ENCODE assay signal across 16 mouse cellular contexts in genomic region chr19:4570237-4570613, GRCm38 (mm10). TPM values are rescaled to one million over a fixed set of nuclear protein-coding genes. Genes with fewer than 3 reads are reported as not detected.
DNase-seq lines count a peak whose midpoint lies in the region; ATAC-seq and TF ChIP-seq lines count a peak whose summit lies in the region.
"Had no signal": no experiment of that assay in that cellular context is flagged by ENCODE, and none has a peak within 500 bp of the region (broad histone marks: within the 10 kb centered on the region; RNA-seq: fewer than 3 reads in every experiment).

No protein-coding gene starts in this region.

- no peaks in the 10 kb centered on the region for H3K9me3 ChIP-seq in kidney, embryonic 14.5 days (ENCODE audit: control insufficient read depth, low read length)
- H3K9me3 ChIP-seq in kidney, postnatal 0 days (replicated peaks; ENCODE audit: low read length) = no peaks in the 10 kb centered on the region
- H3K9me3 ChIP-seq in liver, embryonic 15.5 days (replicated peaks) = no peaks in the 10 kb centered on the region
- H3K9me3 ChIP-seq: stomach, embryonic 15.5 days had no signal

- TF ChIP-seq CTCF in kidney, adult 2 months (conservative IDR thresholded peaks at IDR 0.05; ENCODE audit: insufficient read depth, insufficient read length, low read depth, low read length) = no peak
- no peak for TF ChIP-seq CTCF in kidney, postnatal 0 days (IDR thresholded peaks at IDR 0.05; ENCODE audit: low read depth)

- no peaks in the 10 kb centered on the region for H3K27me3 ChIP-seq in kidney, embryonic 14.5 days (ENCODE audit: control insufficient read depth, insufficient read depth, low read length)
- H3K27me3 ChIP-seq in kidney, adult 2 months (replicated peaks; ENCODE audit: control insufficient read depth, insufficient read depth, low read length) = no peaks in the 10 kb centered on the region
- no peaks in the 10 kb centered on the region for H3K27me3 ChIP-seq in kidney, postnatal 0 days (ENCODE audit: insufficient read depth, low read length)
- H3K27me3 ChIP-seq in liver, embryonic 15.5 days = no peaks in the 10 kb centered on the region
- H3K27me3 ChIP-seq: stomach, embryonic 15.5 days had no signal

- no peak overlapping the region for H3K4me2 ChIP-seq in kidney, embryonic 14.5 days (replicated peaks; ENCODE audit: low read depth, low read length)
- no peak overlapping the region for H3K4me2 ChIP-seq in kidney, postnatal 0 days (ENCODE audit: low read length)
- no peak overlapping the region for H3K4me2 ChIP-seq in liver, embryonic 15.5 days
- H3K4me2 ChIP-seq: stomach, embryonic 15.5 days had no signal

- whole genome bisulfite sequencing in kidney, embryonic 14.5 days = 78% methylated on average over 11 of the region's 11 CpGs
- 55% methylated on average over 11 of the region's 11 CpGs for WGBS in kidney, adult 2 months
- WGBS in kidney, postnatal 0 days = 63% methylated on average over 11 of the region's 11 CpGs
- 81% methylated on average over 11 of the region's 11 CpGs for WGBS in liver, embryonic 15.5 days (ENCODE audit: insufficient replicate concordance)

- DNase-seq in kidney, adult 18-20 months = peak; percentile 69
- peak; percentile 86 for DNase-seq in kidney, adult 2 months
- no peak for DNase-seq in kidney, postnatal 0 days (ENCODE audit: low spot score)
- DNase-seq in thymus, adult 18-20 months = no peak
- DNase-seq in embryo, embryonic 10 days (ENCODE audit: low spot score) = no peak
- DNase-seq: adrenal gland, adult 8-10 months; B cell, adult 2 months; cerebellum, adult 11 months; cerebellum, postnatal 25 days; heart, adult 18-20 months; right cerebral cortex, adult 18-20 months; thymus, postnatal 14 days had no signal

- H3K27ac ChIP-seq in kidney, embryonic 14.5 days (ENCODE audit: low read depth, low read length) = no peak overlapping the region
- H3K27ac ChIP-seq in kidney, adult 2 months (ENCODE audit: insufficient read depth, low read depth, low read length) = peak overlapping the region; percentile 92
- peak overlapping the region; percentile 60; the same call in 1 of the 2 replicates for H3K27ac ChIP-seq in kidney, postnatal 0 days
- H3K27ac ChIP-seq in liver, embryonic 15.5 days (replicated peaks) = peak overlapping the region; percentile 97

- H3K9ac ChIP-seq in kidney, embryonic 14.5 days (ENCODE audit: low read depth, low read length) = no peak overlapping the region
- no peak overlapping the region for H3K9ac ChIP-seq in kidney, postnatal 0 days (ENCODE audit: low read depth, low read length)
- no peak overlapping the region for H3K9ac ChIP-seq in liver, embryonic 15.5 days
- H3K9ac ChIP-seq: stomach, embryonic 15.5 days had no signal

- TF ChIP-seq POLR2A in kidney, adult 2 months (IDR thresholded peaks at IDR 0.05; ENCODE audit: low read depth, low read length) = no peak

- no peaks in the 10 kb centered on the region for H3K4me1 ChIP-seq in kidney, embryonic 14.5 days (ENCODE audit: control insufficient read depth, insufficient read depth, low read length)
- peaks cover 30% of the 10 kb centered on the region for H3K4me1 ChIP-seq in kidney, adult 2 months (ENCODE audit: control insufficient read depth, insufficient read depth, low read length)
- H3K4me1 ChIP-seq in kidney, postnatal 0 days (replicated peaks; ENCODE audit: insufficient read depth, low read length) = no peaks in the 10 kb centered on the region
- H3K4me1 ChIP-seq in liver, embryonic 15.5 days (replicated peaks) = peaks cover 78% of the 10 kb centered on the region
- H3K4me1 ChIP-seq: stomach, embryonic 15.5 days had no signal

- no peaks in the 10 kb centered on the region for H3K36me3 ChIP-seq in kidney, embryonic 14.5 days (ENCODE audit: control insufficient read depth, insufficient read depth, low read length)
- no peaks in the 10 kb centered on the region for H3K36me3 ChIP-seq in kidney, adult 2 months (ENCODE audit: control insufficient read depth, insufficient read depth, low read length)
- no peaks in the 10 kb centered on the region for H3K36me3 ChIP-seq in kidney, postnatal 0 days (ENCODE audit: insufficient read depth, low read length)
- H3K36me3 ChIP-seq in liver, embryonic 15.5 days (replicated peaks) = 0 out of 2 replicates have a peak, but pooled peaks cover 2% of the 10 kb centered on the region
- H3K36me3 ChIP-seq: stomach, embryonic 15.5 days had no signal

- ATAC-seq in kidney, embryonic 14.5 days (ENCODE audit: low FRiP score, low TSS enrichment) = no peak
- no peak for ATAC-seq in kidney, postnatal 0 days (replicated peaks; ENCODE audit: low FRiP score, low read depth)
- ATAC-seq in liver, embryonic 15.5 days (ENCODE audit: insufficient read depth) = no peak
- ATAC-seq: forebrain, embryonic 14.5 days had no signal

- H3K4me3 ChIP-seq in kidney, embryonic 14.5 days (ENCODE audit: low read length) = no peak overlapping the region
- no peak overlapping the region for H3K4me3 ChIP-seq in kidney, adult 2 months (ENCODE audit: insufficient read depth, low read depth, low read length)
- H3K4me3 ChIP-seq in kidney, postnatal 0 days (replicated peaks; ENCODE audit: low read depth, low read length) = no peak overlapping the region
- no peak overlapping the region for H3K4me3 ChIP-seq in liver, embryonic 15.5 days (replicated peaks)
- H3K4me3 ChIP-seq: stomach, embryonic 15.5 days had no signal

RNA-seq across cellular contexts. Expression of gene Lrfn4, which starts 45.2 kb away (rescaled TPM):
- 12.6 and 15.4 TPM in 2 replicates for polyA plus RNA-seq in kidney, embryonic 14.5 days (2014; fragmentation: Nextera tagmentation; extraction: Ambion mirVana)
- polyA plus RNA-seq in kidney, adult 2 months (2012; rRNA removed) = 6.1 and 8.7 TPM in 2 replicates
- 6.6 and 8.4 TPM in 2 replicates for polyA plus RNA-seq in kidney, postnatal 0 days (2015; fragmentation: Nextera tagmentation; extraction: Ambion mirVana)
- polyA plus RNA-seq in liver, embryonic 15.5 days (2015; fragmentation: Nextera tagmentation; extraction: Ambion mirVana) = 0.43 and 0.46 TPM in 2 replicates

RNA-seq across cellular contexts. Expression of gene Rce1, which starts 55.2 kb away (rescaled TPM):
- 73.1 and 85.0 TPM in 2 replicates for polyA plus RNA-seq in kidney, embryonic 14.5 days (2014; fragmentation: Nextera tagmentation; extraction: Ambion mirVana)
- polyA plus RNA-seq in kidney, adult 2 months (2012; rRNA removed) = 82.2 and 92.8 TPM in 2 replicates
- 65.1 and 66.9 TPM in 2 replicates for polyA plus RNA-seq in kidney, postnatal 0 days (2015; fragmentation: Nextera tagmentation; extraction: Ambion mirVana)
- polyA plus RNA-seq in liver, embryonic 15.5 days (2015; fragmentation: Nextera tagmentation; extraction: Ambion mirVana) = 24.1 and 25.3 TPM in 2 replicates

RNA-seq across cellular contexts. Expression of gene Pcx, which starts 60.0 kb away (rescaled TPM):
- 10.0 and 16.7 TPM in 2 replicates for polyA plus RNA-seq in kidney, embryonic 14.5 days (2014; fragmentation: Nextera tagmentation; extraction: Ambion mirVana)
- polyA plus RNA-seq in kidney, adult 2 months (2012; rRNA removed) = 286 and 295 TPM in 2 replicates
- 57.6 and 66.9 TPM in 2 replicates for polyA plus RNA-seq in kidney, postnatal 0 days (2015; fragmentation: Nextera tagmentation; extraction: Ambion mirVana)
- polyA plus RNA-seq in liver, embryonic 15.5 days (2015; fragmentation: Nextera tagmentation; extraction: Ambion mirVana) = 56.3 and 79.3 TPM in 2 replicates

Comparison
In these comparisons a context has a peak if more than half of its experiments do, and no peak if none do; other contexts are left out.
1. DNase-seq: peak in kidney, adult 18-20 months (single experiment) and kidney, adult 2 months (single experiment); none in kidney, postnatal 0 days (single experiment), thymus, adult 18-20 months (0 of 2) and embryo, embryonic 10 days (single experiment).